Mouse (Mus musculus) layer of hippocampus, postnatal 36 days (tissue): ENCODE data around the gene Abcb1b. TPM values are rescaled to one million over a fixed set of nuclear protein-coding genes. Genes with fewer than 3 reads are reported as not detected.
A peak's percentile ranks its signal among the peaks of the same experiment; 100 is the strongest.
"Not testable (repeated sequence)": the region's sequence is repeated elsewhere in the genome, so short reads cannot be mapped to it uniquely, and the experiment has no call there.

Experiments
- DNase-seq, 2 experiments: peaks; one replicate each; pipeline ENCODE4 v3.0.0; 2022
- total RNA-seq, 2 experiments: library from RNA; stranded (reverse); gene quantifications; 2 replicates each; pipeline ENCODE4 v1.2.3; 2021

Gene Abcb1b
- 1 to 10 TPM; 3.3 to 3.5 TPM for total RNA-seq

DNA sequence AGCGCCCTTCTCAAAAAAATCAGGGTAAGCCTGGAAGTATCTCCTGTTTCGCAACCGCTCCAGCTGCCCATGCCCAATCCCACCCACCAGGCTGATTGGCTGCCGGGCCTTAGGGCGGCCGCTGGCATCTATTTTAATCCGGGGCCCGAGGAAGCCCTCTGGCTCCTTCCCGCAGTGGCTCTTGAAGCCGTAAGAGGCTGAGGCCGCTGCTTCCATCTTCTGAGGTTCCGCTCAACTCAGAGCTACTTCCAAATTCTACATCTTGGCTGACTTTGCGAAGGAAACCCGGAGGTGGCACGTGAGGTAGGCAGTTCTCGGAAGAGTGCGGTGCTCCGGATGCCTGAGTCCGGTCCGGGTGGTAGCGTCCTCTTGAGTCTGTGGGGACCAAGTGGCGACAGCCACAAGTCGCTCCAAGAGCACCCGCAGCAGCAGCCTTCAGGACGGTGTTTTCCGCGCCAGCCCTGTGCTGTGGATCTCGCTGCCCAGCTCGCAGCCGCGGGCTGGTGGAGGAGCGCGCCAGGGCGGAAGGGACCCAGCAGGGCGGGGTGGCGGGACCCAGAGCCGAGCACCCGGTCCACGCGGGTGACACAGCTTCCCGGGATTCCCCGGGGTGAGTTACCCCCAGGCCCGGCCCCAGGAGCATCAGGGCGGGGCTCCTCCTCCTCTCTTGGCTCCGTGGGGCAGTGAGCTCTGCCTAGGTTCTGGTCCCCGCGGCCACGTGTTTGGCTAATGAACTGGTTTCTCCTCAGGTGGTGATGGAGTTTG is at the start of gene Abcb1b:
TSS of gene Abcb1b (plus strand) at position 161 of the 765 bp plus-strand sequence.
- peak; percentile 24 to 59 for DNase-seq

DNA sequence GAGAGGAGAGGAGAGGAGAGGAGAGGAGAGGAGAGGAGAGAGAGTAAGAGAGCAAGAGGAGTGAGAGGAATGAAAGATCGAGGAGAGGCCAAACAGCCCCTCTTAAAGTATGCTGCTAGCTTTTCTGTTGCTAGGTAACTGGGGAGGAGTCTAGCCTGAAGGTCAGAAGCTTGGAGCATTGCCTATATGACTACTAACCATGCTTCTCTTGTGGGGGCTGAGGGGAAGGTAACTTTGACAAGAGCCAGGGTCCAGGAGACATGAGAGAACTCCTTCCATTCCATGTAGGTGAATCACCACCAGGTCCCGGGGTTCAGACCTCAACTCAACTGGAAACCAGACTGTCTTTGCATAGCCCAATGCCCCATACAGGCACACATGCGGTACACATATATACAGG is 25.1 kb upstream of the Abcb1b start:
- no peak for DNase-seq

DNA sequence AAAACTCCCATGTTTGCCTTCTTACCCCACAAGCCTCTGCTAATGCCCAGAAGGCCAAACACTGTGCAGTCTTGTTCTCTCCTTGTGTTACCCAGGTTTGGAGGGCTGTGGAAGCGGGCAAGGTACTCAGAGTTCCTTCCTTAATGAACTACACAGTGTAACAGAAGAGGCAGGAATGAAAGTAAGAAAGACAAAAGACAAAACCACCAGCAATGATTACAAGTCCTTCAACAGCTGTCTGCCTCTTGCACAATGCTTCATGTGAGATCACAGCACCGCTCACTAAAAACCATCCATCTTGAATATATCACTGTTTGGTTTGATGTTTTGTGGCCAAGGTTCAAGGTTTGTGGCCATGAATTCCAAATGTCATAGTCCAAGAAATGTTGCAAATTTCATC is 19.6 kb upstream of the Abcb1b start:
- DNase-seq = no peak

DNA sequence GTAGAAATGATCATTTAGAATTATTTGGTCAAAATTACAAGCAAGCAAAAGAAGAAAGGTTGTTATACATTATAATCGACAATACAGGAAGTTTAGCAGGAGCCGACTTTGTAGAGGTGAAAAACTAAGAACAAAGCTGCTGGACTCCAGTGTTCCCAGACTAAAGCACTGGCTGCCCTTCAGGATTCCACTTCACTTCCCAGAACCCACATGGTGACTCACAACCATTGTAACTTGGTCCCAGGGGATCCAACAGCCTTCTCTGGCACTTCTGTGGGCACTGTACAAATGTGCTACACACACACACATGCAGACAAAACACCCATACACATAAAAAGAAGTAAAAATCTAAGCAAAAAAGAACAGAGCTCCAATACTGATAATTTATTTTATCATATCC is 19.2 kb upstream of the Abcb1b start:
- no peak for DNase-seq

DNA sequence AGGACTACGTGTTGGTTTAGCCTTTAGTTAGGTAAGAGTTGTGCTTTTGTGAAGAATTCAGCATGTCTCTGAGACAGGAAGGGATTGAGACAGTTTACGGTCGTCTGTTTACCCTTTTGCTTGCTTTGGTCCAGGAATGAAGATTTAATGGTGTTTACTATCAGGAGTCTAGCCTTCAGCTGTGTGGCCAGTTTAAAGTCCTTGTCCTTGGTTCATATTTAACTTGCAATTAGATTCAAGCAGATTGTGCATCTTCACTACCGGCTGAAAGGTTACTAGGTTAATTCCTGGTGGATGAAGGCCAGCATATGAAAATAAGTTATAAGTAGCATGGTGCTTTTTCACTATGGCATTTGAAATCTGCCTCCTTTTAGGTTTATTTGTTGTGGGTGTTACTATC is 5.7 kb upstream of the Abcb1b start:
- DNase-seq = no peak

DNA sequence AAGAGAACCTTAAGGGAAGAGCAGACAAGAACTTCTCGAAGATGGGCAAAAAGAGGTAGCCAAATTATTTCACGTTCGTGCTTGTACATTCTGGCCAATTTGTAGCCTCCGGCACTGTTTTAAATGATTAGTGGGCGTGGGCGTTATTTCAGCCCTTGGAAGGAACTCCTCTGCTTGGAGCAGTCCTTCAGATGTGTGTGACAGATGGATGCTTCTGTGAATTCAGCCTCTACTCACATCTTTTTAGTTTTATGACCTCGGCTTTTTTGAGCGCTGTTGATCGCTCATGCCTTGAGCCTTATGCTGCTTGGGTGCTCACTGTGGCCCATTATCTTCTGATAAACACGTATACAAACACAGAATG is 787 bp downstream of the Abcb1b start:
- no peak for DNase-seq

DNA sequence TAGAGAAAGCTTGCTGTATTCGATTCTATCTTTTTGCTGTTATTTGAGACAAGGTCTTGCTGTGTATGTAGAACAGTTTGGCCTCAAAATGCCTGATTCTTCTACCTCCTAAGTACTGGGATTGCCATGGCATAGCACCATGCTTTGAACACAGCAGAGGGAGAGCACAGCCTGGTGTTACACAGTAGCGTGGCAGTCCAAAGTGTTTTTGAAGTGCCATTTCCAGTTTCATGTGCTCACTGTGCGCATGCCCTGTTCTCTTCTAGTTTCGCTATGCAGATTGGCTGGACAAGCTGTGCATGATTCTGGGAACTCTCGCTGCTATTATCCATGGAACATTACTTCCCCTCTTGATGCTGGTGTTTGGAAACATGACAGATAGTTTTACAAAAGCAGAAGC is 7.8 kb downstream of the Abcb1b start:
- peak; percentile 13 to 15 for DNase-seq

DNA sequence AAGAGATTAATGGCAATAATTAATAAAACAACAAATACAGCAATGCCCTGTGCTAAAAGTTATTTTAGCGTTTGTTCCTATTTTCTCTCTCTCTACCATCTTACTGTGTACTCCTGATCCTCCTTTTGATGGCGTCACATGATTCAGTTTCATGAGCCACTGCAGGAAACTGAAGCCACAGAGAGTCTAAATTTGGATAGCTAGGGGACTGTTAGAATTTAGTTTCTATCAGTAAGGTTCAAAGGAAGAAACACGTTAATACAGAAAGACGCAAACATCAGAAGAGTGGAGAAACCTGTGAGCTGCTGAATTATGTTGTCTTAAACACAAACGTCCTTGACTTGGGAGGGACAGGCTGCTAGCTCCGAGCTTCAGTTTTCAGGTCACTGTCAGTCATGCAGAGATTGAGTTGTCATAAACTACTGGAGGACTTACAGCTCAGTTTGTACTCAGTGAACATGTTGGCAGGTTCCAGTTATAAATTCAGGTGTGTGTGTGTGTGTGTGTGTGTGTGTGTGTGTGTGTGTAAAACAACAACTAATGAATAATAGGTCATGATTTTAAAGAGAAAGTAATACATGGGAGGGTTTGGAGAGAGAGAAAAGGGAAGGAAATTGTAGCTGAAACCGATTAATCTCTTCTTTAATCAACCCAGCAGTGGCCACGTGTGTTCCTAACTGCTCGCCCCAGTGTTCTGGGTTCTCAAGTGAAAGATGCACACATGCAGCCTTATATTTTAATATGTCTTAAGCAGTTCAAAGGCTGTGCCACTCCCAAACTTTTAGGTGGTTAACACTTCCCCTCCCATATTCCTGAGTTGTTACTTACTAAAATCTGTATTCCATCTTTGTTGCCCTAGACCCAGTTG is 9.4 kb downstream of the Abcb1b start:
- DNase-seq = no peak

DNA sequence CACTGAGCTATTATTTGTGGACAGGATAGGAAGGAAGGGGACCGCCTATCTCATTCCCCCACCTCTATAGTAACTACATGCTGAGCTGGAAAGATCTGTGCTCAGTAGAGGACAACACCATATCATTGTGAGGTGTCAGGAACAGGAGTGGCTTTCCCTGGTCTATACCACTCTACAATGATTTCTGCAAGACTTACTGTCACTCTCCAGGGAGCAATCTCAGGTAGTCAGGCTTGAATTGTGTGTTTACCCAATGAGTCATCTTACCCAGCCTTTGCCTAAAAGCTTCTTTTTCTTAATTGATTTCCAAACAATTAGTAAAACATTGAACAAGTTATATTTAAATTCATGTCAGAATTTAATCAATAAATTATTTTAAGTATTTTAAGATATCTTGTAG is 15.9 kb downstream of the Abcb1b start:
- DNase-seq = no peak

DNA sequence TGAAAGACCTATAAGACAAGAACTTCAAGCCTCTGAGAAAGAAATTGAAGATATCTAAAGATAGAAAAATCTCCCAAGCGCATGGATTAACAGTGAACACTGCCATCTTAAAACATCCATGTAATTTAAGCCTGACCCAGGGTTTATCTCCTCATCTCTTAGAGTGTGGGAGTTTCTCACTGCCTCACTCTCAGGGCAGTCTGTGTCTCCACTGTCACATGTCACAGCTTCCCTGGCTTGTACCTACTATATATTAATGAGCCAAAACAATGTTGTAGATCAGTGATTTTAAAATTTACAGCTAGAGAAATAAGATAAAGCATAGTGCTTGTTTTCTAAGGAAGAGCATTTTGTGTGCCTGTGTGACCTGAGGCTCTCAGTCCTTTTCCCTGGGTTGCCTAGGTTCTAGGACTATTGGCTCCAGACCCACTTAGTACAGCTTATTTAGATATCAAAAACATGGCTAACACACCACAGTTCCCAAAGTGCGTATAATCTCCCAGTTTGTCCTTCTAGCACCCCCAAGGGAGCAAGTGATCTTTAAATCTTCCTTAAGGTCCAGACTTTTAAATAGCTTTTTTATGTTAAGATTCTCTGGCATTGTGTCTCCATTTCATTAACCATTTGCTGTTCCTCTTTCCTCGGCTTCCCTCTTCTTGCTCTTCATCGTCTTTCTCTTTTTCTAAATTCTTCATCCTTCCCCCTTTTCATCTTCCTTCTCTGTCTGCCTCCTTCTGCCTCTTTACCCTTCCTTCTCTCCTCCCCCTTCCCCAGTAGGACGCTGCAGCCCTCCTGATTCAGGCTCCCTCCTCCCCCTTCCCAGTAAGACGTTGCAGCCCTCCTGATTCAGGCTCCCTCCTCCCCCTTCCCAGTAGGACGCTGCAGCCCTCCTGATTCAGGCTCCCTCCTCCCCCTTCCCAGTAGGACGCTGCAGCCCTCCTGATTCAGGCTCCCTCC is 22.0 kb downstream of the Abcb1b start:
- no peak for DNase-seq

DNA sequence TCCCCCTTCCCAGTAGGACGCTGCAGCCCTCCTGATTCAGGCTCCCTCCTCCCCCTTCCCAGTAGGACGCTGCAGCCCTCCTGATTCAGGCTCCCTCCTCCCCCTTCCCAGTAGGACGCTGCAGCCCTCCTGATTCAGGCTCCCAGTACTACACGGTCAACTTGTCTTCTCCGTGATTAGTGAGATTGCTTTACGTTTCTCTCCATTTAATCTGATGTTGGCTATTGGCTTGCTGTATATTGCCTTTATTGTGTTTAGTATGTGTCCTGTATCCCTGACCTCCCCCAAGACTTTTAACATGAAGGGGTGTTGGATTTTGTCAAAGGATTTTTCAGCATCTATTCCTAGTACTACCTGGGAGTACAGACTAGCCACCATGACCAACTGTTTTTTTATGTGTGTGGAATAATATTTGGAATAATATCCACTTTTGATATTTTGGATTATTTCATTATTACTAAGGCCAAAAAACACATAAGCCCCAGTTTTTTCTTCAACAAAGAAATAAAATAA is 22.7 kb downstream of the Abcb1b start:
- DNase-seq = not testable (repeated sequence)

DNA sequence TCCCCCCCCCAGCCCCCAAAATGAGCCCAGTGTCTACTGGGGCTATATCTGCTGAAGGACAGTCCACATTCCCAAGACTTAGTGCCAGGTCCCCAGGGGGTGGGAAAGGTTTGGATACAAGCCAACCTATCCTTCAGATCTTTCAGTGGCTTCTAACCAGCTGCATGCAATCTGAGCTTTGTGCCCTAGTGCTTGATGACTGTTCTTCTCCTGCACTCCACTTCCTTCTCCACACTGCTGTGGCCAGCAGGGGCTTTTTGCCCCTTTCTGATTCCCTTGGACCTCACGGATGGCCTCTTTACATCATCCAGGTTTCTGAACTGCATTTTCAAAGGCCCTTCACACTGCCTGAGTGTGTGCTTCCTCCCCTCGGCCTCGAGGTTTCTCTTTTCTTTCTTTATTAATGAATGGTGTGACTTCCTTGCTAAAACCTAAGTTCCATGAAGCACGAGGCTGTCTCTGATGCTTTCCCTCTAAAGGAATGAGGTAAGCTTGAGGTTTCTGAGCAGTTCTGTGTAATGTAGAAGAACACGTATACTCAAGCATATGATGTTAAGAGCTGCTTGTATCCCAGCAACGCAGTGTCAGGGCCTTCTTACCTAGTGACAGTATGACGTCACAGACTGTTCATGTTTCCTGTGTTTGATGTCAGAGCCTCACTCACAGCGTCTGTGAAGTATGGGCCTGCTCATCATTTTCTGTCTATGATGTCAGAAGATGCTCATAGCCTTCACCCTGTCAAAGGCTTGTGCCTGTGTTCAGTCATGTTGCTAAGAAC is 40.9 kb downstream of the Abcb1b start:
- no peak for DNase-seq

DNA sequence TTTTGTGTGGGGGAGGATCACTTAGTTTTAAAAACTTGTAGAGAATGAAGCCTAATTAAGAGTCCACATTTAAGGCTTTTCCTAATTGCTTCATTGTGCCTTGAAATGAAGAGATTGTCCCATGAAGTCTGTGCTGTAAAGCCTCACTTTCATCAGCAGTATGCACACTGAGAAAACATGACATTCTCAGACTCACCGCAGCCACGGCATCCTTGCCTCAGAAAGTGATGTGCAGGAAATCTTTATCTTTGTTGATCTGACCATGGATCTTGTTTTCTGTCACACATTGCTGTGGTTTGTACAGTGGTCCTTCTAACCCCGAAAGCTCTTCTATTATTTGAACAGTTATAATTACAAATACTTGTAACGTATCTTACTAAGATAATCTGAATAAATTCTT is 41.7 kb downstream of the Abcb1b start:
- no peak for DNase-seq

DNA sequence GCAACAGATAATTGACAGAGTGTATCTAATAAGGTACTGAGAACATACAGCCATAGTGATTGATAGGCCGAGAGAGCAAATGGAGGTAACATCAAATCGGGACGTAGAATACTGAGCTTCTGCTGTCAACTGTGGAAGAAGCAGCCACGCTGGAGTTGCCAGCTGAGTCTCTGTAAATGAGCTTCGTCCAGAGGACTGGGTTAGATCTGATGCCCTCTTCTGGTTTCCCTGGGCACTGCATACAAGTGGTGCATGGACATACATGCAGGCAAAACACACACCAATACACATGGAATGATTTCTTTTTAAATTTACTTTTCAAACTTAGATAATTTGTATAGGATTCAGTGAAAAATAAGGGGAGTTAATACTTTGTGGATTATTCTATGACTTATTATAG is 42.9 kb downstream of the Abcb1b start:
- DNase-seq = peak in 1 of 2 experiments; percentile 13

DNA sequence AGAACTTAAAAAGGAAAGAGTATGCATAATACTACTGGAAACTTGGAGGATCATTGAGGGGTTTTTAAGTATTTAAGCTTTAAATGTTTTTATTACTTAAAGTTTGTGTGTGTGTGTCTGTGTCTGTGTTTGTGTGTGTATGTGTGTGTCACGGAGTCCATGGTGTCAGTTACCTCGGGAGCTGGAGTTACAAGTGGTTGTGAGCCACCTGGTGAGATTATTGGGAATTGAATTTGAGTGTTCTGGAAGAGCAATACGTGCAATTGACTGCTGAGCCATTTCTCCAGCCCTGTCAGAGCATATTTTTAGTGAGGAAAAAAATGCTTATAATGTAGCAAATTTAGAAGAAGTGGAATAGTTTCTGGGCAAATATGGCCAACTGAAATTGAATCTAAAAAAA is 44.9 kb downstream of the Abcb1b start:
- no peak for DNase-seq

DNA sequence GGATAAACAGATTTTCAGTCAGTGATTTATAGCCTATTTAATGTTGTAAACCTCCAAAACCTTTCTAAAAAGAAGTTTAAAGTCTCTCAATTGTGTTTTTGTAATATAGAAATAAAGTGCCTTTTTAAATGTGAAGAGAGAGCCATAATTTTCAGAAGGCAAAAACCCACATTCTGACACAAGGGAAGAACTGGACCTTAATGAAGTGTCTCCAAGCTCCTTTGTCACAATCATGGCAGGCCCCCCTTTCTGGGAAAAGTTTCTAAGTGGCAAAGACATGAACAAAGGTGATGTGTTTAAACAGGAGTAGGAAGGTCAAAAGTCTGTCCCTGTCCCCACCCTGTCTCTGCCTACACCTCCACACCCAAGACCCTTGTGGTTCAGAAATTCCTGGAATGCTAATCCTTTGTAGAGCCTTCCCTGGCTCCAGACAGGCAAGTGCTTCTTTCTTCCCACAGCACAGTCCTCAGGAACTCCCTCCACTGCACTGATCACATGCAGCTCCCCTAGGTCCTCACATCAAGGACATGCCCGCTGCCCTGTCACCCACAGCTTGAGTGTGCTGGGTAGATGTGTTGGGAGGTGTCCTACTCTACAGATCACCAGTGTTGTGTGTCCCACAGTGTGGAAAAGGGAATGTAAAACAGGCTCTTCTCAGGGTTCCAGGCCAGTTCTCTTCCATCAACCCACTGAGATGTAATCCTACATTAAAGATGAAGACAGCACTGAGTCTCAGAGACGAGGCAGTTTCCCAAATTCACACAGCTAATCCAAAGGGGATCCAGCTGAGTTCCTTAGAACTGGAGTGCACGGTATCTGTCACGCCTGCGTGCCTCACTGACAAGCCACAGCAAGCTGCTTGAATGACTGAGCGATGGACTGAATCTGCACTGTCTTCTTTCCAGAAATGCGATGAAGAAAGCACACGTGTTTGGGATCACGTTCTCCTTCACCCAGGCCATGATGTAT is 50.9 kb downstream of the Abcb1b start:
- DNase-seq = not testable (repeated sequence)

DNA sequence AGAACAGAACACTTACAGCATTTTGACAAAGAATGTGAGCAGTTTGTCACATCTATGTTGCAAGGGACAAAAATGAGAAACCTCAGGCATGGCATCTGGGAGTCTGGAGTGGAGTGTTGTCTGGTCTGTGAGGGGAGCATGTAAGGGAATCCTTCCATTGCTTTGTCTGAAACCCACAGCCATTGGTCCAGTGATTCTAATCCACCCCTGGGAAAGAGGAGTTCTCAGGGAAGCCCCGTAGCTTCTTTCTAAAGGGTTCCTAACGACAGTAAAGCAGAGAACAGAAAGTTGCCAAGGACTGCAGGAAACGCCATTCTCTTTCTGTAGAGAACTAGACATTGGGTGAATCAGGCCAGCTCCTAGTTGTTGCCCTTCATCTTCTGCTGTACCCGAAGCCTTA is 52.9 kb downstream of the Abcb1b start:
- DNase-seq = no peak

DNA sequence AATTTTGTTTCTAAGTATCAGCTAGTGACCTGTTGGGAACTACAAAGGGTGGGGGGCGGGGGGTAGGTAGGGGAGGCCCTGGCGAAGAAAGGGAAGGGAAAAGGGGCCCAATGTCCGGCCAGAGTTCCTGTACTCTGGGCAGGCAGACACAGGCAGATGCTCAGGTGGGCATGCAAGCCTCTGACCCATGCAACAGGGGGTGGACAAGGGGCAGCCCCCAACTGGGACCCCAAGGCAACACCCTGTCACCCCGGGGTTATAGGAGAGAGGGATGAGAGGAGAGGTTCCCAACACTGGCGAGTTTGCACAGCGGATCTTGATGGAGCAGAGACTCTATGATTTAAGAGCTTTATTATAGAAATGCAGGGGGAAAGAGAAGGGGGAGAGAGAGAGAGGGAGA is 59.3 kb downstream of the Abcb1b start:
- DNase-seq = no peak

DNA sequence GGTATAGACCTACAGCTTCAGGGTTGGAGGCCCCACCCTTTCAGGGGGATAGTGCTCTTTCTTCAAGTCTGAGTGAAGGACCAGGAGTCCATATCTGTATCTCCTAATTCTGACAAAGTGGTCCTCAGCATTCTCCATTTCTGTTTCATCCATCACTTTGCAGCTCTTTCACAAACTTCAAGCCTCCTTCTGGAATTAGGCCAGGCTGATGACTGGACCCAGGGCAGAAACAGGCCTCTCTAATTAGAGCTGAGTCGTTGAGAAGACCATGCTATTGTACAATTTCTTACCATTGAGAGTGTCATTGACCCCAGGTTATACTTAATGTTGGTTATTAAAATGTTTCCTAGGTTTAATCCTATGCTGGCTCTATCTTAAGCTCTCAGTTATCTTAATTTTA is 63.9 kb downstream of the Abcb1b start:
- DNase-seq = no peak

DNA sequence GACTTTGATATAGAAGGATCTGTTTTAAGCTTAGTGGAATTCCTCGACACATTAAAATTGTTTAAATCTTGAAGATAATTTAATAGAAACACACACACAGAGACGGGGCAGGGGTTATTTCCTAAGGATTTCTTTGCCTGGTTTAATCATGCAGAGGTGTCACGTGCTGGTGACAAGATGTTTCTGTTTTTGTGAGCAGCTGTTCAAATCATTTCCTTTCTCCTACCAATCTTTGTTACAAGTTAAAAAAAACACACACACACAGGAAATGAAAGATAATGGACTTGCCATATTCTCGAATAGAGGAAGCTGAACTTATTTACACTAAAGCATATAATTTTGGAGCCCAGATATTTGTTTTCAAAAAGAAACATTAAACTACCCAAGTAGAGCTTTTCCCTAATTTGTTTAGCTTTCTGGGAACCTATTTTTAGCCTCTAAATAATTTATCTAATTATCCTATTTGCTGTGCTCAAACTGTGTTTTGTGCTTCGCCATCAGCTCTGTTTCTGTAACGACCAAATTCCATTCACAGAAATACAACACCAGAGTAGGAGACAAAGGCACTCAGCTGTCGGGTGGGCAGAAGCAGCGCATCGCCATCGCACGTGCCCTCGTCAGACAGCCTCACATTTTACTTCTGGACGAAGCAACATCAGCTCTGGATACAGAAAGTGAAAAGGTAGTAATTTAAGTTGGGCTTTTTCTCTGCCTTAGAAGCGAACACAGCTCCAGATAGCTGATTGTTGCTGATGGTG is 65.8 kb downstream of the Abcb1b start:
- DNase-seq = no peak
